Mouse (Mus musculus) G1E (cell line): ENCODE results near the gene Ppil6. TPM values are rescaled to one million over a fixed set of nuclear protein-coding genes. Genes with fewer than 3 reads are reported as not detected.

Experiments used
- ATAC-seq: 2 replicates; pipeline ENCODE4 v1.8.0; 2016; ENCODE audit warnings: mild to moderate bottlenecking; ENCODE audit not compliant: insufficient number of reproducible peaks, poor library complexity, low FRiP score, severe bottlenecking; ENCODE audit errors: extremely low read depth
- DNase-seq: peaks from one replicate; pipeline ENCODE4 v3.0.0; 2012; ENCODE audit warnings: low spot score
- H3K27me3 ChIP-seq: 2 replicates; pipeline ENCODE4 v1.6.1; 2012; ENCODE audit warnings: mild to moderate bottlenecking, low read length, inconsistent platforms; ENCODE audit not compliant: insufficient read depth
- H3K36me3 ChIP-seq: replicated peaks from 2 replicates; pipeline ENCODE3; 2012; ENCODE audit warnings: mild to moderate bottlenecking, inconsistent platforms
- H3K4me1 ChIP-seq: 2 replicates; pipeline ENCODE4 v1.6.1; 2012; ENCODE audit warnings: low read depth, low read length, inconsistent platforms, mixed read lengths; ENCODE audit not compliant: insufficient read depth
- H3K4me3 ChIP-seq: 2 replicates; pipeline ENCODE4 v1.5.1; 2012; ENCODE audit warnings: low read depth, mild to moderate bottlenecking, inconsistent platforms, low read length, moderate library complexity, mixed read lengths
- H3K9me3 ChIP-seq: replicated peaks from 2 replicates; pipeline ENCODE4 v1.6.1; 2012; ENCODE audit warnings: inconsistent platforms
- CTCF ChIP-seq: IDR thresholded peaks from 2 replicates; pipeline ENCODE4 v1.5.1; 2012; ENCODE audit warnings: low read depth, low read length, inconsistent platforms, mixed read lengths
- GATA1 ChIP-seq: IDR thresholded peaks from 2 replicates; pipeline ENCODE4 v1.6.1; 2012; ENCODE audit warnings: borderline replicate concordance, low read length, inconsistent platforms, mixed read lengths
- GATA2 ChIP-seq: IDR thresholded peaks from 2 replicates; pipeline ENCODE4 v1.6.1; 2012; ENCODE audit warnings: low read depth, low read length, inconsistent platforms, borderline replicate concordance
- POLR2AphosphoS5 ChIP-seq: IDR thresholded peaks from 2 replicates; pipeline ENCODE4 v1.6.1; 2012; ENCODE audit warnings: low read depth, low read length, inconsistent platforms; ENCODE audit not compliant: insufficient replicate concordance
- TAL1 ChIP-seq: conservative IDR thresholded peaks from 2 replicates; pipeline ENCODE4 v1.6.1; 2012; ENCODE audit warnings: low read depth, low read length, inconsistent platforms, mixed read lengths
- polyA plus RNA-seq: library from polyadenylated mRNA; stranded (reverse); fragments of >175 nt; gene quantifications from 2 replicates; pipeline ENCODE4 v1.2.3, GENCODE M21; 2012
- total RNA-seq, 2 experiments: library from RNA; stranded (forward) in 1 of 2; stranded (reverse) in 1 of 2; fragments of 200-1000 nt in 1 of 2; fragments of >200 nt in 1 of 2; fragmentation: Nextera tagmentation in 1 of 2; gene quantifications; 2 replicates each; pipeline ENCODE4 v1.2.3; 2014 to 2017

Gene Ppil6
- total and polyA plus RNA-seq, 3 experiments, result 0.14 to 0.16 TPM; not detected in 1

DNA sequence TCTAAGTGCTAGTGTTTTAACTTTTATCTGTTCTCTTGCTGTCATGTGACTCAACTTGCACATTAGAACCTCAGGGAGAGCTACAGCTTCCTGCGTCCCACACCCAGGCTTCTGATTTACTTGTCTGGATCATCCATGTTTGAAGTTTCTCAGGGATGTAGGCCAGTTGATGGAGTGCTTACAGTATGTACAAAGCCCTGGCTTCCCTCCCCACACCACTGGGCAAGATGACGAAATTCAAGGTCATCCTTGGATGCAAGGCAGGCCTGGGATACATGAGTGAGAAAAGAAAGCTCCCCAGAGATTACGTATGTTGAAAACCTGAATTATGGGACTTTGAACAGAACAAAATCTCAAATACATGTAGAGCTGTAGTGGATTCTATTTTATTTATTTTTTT is 37.4 kb upstream of the Ppil6 start:
- H3K36me3 ChIP-seq, result peaks cover 57% of the 10 kb centered on the region
- no peaks in the 10 kb centered on the region for H3K27me3 ChIP-seq
- H3K4me1 ChIP-seq, result peaks cover 39% of the 10 kb centered on the region
- DNase-seq (no peak), ATAC-seq (no peak)
- TF ChIP-seq CTCF, result no peak
- H3K4me3 ChIP-seq, result no peak overlapping the region
- H3K9me3 ChIP-seq, result no peaks in the 10 kb centered on the region

GRCm38 (mm10) chr10:41459990-41460389 is 30.2 kb upstream of the Ppil6 start:
- peaks cover 86% of the 10 kb centered on the region for H3K36me3 ChIP-seq

DNA sequence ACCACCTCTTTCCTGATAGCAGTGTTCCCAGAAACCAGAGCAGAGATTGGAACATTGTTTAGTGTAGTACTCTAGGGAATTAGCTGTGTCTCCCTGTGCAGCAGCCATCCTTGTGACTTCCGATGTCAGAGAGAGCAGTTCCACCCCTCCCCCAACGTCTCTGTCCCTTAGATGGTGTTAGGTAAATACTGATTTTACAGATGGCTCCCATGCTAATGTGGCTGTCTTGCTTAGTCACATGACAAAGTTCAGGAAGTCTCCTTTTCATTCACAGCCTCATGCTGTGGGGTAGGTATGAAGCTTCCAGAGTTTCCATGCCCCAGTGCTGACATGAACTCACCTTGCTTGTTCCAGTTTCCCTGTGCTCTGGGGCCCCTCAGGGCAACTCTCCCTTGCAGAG is 29.7 kb upstream of the Ppil6 start:
- Histone ChIP-seq H3K36me3 (peaks cover 83% of the 10 kb centered on the region), H3K4me1 (0 out of 2 replicates have a peak, but pooled peaks cover 3% of the 10 kb centered on the region), H3K4me3 (no peak overlapping the region), H3K9me3 (no peaks in the 10 kb centered on the region), H3K27me3 (no peaks in the 10 kb centered on the region)
- TF ChIP-seq TAL1 (no peak), POLR2AphosphoS5 (no peak), GATA2 (no peak), GATA1 (no peak), CTCF (no peak)
- ATAC-seq (no peak), DNase-seq (no peak)

More at GRCm38 (mm10) chr10:41459990-41460389, 30.2 kb upstream of the Ppil6 start:
- H3K4me3 ChIP-seq, result no peak overlapping the region
- DNase-seq (no peak), ATAC-seq (no peak)
- TF ChIP-seq CTCF, result no peak
- H3K4me1 ChIP-seq, result peaks cover 4% of the 10 kb centered on the region
- no peaks in the 10 kb centered on the region for H3K9me3 ChIP-seq
- H3K27me3 ChIP-seq, result no peaks in the 10 kb centered on the region

- no peaks in the 10 kb centered on the region for H3K27me3 ChIP-seq
- TF ChIP-seq GATA2, result no peak
- TF ChIP-seq GATA1, result no peak
- no peak for TF ChIP-seq POLR2AphosphoS5
- TF ChIP-seq CTCF, result no peak
- TF ChIP-seq TAL1, result no peak
- H3K4me3 ChIP-seq, result no peak overlapping the region
- no peak for DNase-seq
- H3K9me3 ChIP-seq, result no peaks in the 10 kb centered on the region
- H3K4me1 ChIP-seq, result 0 out of 2 replicates have a peak, but pooled peaks cover 3% of the 10 kb centered on the region
- H3K36me3 ChIP-seq, result peaks cover 80% of the 10 kb centered on the region
- no peak for ATAC-seq
Measured at GRCm38 (mm10) chr10:41461057-41461722, 29.0 kb upstream of the Ppil6 start.

- H3K36me3 ChIP-seq, result peaks cover 69% of the 10 kb centered on the region
- ATAC-seq (no peak), DNase-seq (no peak)
- H3K4me3 ChIP-seq, result no peak overlapping the region
- no peaks in the 10 kb centered on the region for H3K27me3 ChIP-seq
- no peaks in the 10 kb centered on the region for H3K9me3 ChIP-seq
- TF ChIP-seq TAL1 (no peak), GATA2 (no peak), CTCF (no peak), POLR2AphosphoS5 (no peak), GATA1 (no peak)
- peaks cover 3% of the 10 kb centered on the region; the same call in 1 of the 2 replicates for H3K4me1 ChIP-seq
Measured at GRCm38 (mm10) chr10:41464401-41464955, 25.8 kb upstream of the Ppil6 start.

DNA sequence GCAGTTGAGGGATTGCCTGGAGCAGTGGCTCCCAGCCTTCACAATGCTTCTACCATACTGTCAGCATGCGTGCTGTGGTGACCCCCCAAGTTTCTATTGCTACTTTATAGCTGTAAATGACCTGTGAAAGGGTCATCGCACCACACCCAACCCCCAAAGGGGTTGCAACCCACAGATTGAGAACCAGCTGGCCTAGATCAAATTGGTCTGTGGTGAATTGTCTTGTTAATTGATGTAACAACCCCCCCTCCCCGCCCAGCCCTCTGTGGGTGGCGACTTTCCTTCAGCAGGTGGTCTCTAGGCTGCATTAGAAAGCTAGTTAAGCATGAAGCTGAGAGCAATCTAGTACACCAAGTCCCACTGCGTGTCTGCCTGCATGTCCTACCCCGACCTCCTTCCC is 22.9 kb upstream of the Ppil6 start:
- no peaks in the 10 kb centered on the region for H3K9me3 ChIP-seq
- no peaks in the 10 kb centered on the region for H3K27me3 ChIP-seq
- ATAC-seq, result no peak
- no peak for DNase-seq
- peaks cover 12% of the 10 kb centered on the region for H3K4me1 ChIP-seq
- H3K36me3 ChIP-seq, result peaks cover 40% of the 10 kb centered on the region
- no peak overlapping the region for H3K4me3 ChIP-seq
- TF ChIP-seq GATA1 (no peak), GATA2 (no peak), TAL1 (no peak), CTCF (no peak), POLR2AphosphoS5 (no peak)

DNA sequence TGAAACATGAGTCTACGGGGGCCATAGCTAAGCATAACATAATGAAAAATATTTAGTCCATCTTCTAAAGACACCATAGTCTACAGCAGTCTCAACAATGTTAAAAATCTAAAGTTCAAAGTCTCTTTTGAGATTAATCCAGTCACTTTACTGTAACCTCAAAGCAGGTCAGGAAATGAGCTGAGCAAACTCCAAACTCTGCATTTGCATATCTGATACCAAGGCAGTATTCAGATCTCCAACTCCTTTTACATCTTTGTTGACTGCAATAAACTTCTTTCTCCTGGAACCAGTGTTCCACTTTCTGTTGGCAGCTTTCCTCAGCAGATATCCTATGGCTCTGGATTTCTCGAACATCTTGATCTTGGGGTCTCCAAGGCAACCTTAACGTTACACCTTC is 19.5 kb upstream of the Ppil6 start:
- no peak for TF ChIP-seq GATA2
- TF ChIP-seq CTCF, result no peak
- TF ChIP-seq POLR2AphosphoS5, result no peak
- TF ChIP-seq GATA1, result no peak
- no peak for TF ChIP-seq TAL1
- ATAC-seq (no peak), DNase-seq (no peak)
- H3K27me3 ChIP-seq, result no peaks in the 10 kb centered on the region
- no peak overlapping the region for H3K4me3 ChIP-seq
- peaks cover 42% of the 10 kb centered on the region for H3K4me1 ChIP-seq
- H3K36me3 ChIP-seq, result peaks cover 15% of the 10 kb centered on the region
- no peaks in the 10 kb centered on the region for H3K9me3 ChIP-seq
